Comparison of ENCODE assay signal across 16 mouse cellular contexts in genomic region chr10:66187038-66187437, GRCm38 (mm10).
DNase-seq lines count a peak whose midpoint lies in the region; ATAC-seq and TF ChIP-seq lines count a peak whose summit lies in the region.
"Had no signal": no experiment of that assay in that cellular context is flagged by ENCODE, and none has a peak within 500 bp of the region (broad histone marks: within the 10 kb centered on the region; RNA-seq: fewer than 3 reads in every experiment).

No protein-coding gene starts in this region.

- H3K27ac ChIP-seq in hindbrain, embryonic 13.5 days, result no peak overlapping the region
- H3K27ac ChIP-seq in hindbrain, postnatal 0 days, result no peak overlapping the region
- H3K27ac ChIP-seq in limb, embryonic 15.5 days, result no peak overlapping the region
- H3K27ac ChIP-seq in layer of hippocampus, adult 2 months, result no peak overlapping the region
- H3K27ac ChIP-seq: embryonic facial prominence, embryonic 15.5 days; liver, embryonic 15.5 days had no signal

- no peaks in the 10 kb centered on the region for H3K27me3 ChIP-seq in hindbrain, embryonic 13.5 days
- H3K27me3 ChIP-seq in hindbrain, postnatal 0 days (ENCODE audit: insufficient read depth, low read length), result no peaks in the 10 kb centered on the region
- H3K27me3 ChIP-seq in limb, embryonic 15.5 days, result no peaks in the 10 kb centered on the region
- H3K27me3 ChIP-seq: embryonic facial prominence, embryonic 15.5 days; liver, embryonic 15.5 days had no signal

- DNase-seq in hindbrain, postnatal 0 days (ENCODE audit: low spot score), result no peak
- peak; percentile 6 for DNase-seq in adipocyte (ENCODE audit: low spot score)
- DNase-seq in embryo, embryonic 11 days, result peak; percentile 12
- no peak for DNase-seq in layer of hippocampus, adult 2 months (ENCODE audit: low spot score in 2 of 2)
- DNase-seq in left cerebral cortex, adult 9 months (ENCODE audit: low spot score in 2 of 2), result no peak
- DNase-seq: adrenal gland, postnatal 25 days; cerebellum, postnatal 10 days; kidney, adult 11 months; kidney, postnatal 25 days; lung, postnatal 10 days; right cerebral cortex, postnatal 4 days had no signal

- no peaks in the 10 kb centered on the region for H3K36me3 ChIP-seq in hindbrain, embryonic 13.5 days
- no peaks in the 10 kb centered on the region for H3K36me3 ChIP-seq in hindbrain, postnatal 0 days (ENCODE audit: insufficient read depth, low read length)
- no peaks in the 10 kb centered on the region for H3K36me3 ChIP-seq in limb, embryonic 15.5 days
- H3K36me3 ChIP-seq: embryonic facial prominence, embryonic 15.5 days; liver, embryonic 15.5 days had no signal

- H3K4me2 ChIP-seq in hindbrain, embryonic 13.5 days, result no peak overlapping the region
- H3K4me2 ChIP-seq in hindbrain, postnatal 0 days (ENCODE audit: low read depth, low read length), result no peak overlapping the region
- no peak overlapping the region for H3K4me2 ChIP-seq in limb, embryonic 15.5 days
- H3K4me2 ChIP-seq: embryonic facial prominence, embryonic 15.5 days; heart, embryonic 11.5 days; liver, embryonic 15.5 days had no signal

- no peak overlapping the region for H3K4me3 ChIP-seq in hindbrain, embryonic 13.5 days
- no peak overlapping the region for H3K4me3 ChIP-seq in hindbrain, postnatal 0 days (ENCODE audit: low read length)
- H3K4me3 ChIP-seq in limb, embryonic 15.5 days, result no peak overlapping the region
- H3K4me3 ChIP-seq in layer of hippocampus, adult 2 months, result no peak overlapping the region
- H3K4me3 ChIP-seq: embryonic facial prominence, embryonic 15.5 days; liver, embryonic 15.5 days had no signal

- no peaks in the 10 kb centered on the region for H3K4me1 ChIP-seq in hindbrain, embryonic 13.5 days (replicated peaks)
- no peaks in the 10 kb centered on the region; the same call in 1 of the 2 replicates for H3K4me1 ChIP-seq in hindbrain, postnatal 0 days (ENCODE audit: insufficient read depth, low read length)
- H3K4me1 ChIP-seq in limb, embryonic 15.5 days, result no peaks in the 10 kb centered on the region
- H3K4me1 ChIP-seq: embryonic facial prominence, embryonic 15.5 days; liver, embryonic 15.5 days had no signal

- no peak for TF ChIP-seq CTCF in hindbrain, postnatal 0 days (IDR thresholded peaks at IDR 0.05; ENCODE audit: low read depth)
- no peak for TF ChIP-seq CTCF in layer of hippocampus, adult 2 months (conservative IDR thresholded peaks at IDR 0.05)

- ATAC-seq in hindbrain, embryonic 13.5 days (ENCODE audit: low FRiP score), result 0 out of 2 replicates have a peak, but pooled peaks have one; percentile 24
- ATAC-seq in hindbrain, postnatal 0 days, result no peak
- ATAC-seq in limb, embryonic 15.5 days (ENCODE audit: insufficient number of reproducible peaks, low FRiP score, low TSS enrichment, low read depth), result peak; percentile 58; the same call in 1 of the 2 replicates

- no peaks in the 10 kb centered on the region for H3K9me3 ChIP-seq in hindbrain, embryonic 13.5 days
- no peaks in the 10 kb centered on the region for H3K9me3 ChIP-seq in hindbrain, postnatal 0 days (ENCODE audit: low read length)
- no peaks in the 10 kb centered on the region for H3K9me3 ChIP-seq in limb, embryonic 15.5 days
- H3K9me3 ChIP-seq: embryonic facial prominence, embryonic 15.5 days; liver, embryonic 15.5 days had no signal

- 56% methylated on average over 1 of the region's 1 CpGs for WGBS in hindbrain, embryonic 13.5 days
- 35% methylated on average over 1 of the region's 1 CpGs for WGBS in hindbrain, postnatal 0 days
- WGBS in limb, embryonic 15.5 days, result 3% methylated on average over 1 of the region's 1 CpGs

- H3K9ac ChIP-seq in hindbrain, embryonic 13.5 days, result no peak overlapping the region
- no peak overlapping the region for H3K9ac ChIP-seq in hindbrain, postnatal 0 days (replicated peaks; ENCODE audit: low read length)
- H3K9ac ChIP-seq in limb, embryonic 15.5 days, result no peak overlapping the region
- H3K9ac ChIP-seq: embryonic facial prominence, embryonic 15.5 days; liver, embryonic 15.5 days had no signal

Comparison
In these comparisons a context has a peak if more than half of its experiments do, and no peak if none do; other contexts are left out.
1. DNase-seq: peak in adipocyte (single experiment) and embryo, embryonic 11 days (single experiment); none in hindbrain, postnatal 0 days (single experiment), layer of hippocampus, adult 2 months (0 of 2) and left cerebral cortex, adult 9 months (0 of 2).